Mouse (Mus musculus): ENCODE measurements around the gene Tfeb.

DNA sequence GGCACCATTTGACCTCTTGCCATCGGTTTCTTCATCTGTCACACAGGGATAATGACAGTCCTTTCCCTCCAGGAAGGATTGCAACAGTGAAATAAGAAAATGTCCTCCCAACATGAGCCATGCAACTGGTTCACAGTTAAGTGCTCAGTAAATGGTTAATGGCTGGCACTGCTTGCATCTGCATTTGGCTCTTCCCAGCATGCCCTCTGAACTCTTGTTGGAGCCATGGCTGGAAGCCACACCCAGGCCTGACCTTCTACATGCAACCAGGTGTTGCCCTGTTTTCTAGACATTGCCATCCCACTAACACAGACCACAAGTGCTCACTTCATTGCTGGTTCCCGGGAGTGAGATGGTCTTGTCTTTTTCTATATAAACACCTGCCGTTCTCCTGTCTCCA lies 28.9 kb upstream of the Tfeb start:
- TF ChIP-seq POLR2A (IDR thresholded peaks at IDR 0.05; ENCODE audit: borderline replicate concordance, low read depth, low read length): no peak
- TF ChIP-seq CTCF (IDR thresholded peaks at IDR 0.05; ENCODE audit: low read depth, low read length): no peak

Measured in bone marrow macrophage, adult 2 months (primary cell).